10 mouse cellular contexts compared by ENCODE assay signal in the genomic region with DNA sequence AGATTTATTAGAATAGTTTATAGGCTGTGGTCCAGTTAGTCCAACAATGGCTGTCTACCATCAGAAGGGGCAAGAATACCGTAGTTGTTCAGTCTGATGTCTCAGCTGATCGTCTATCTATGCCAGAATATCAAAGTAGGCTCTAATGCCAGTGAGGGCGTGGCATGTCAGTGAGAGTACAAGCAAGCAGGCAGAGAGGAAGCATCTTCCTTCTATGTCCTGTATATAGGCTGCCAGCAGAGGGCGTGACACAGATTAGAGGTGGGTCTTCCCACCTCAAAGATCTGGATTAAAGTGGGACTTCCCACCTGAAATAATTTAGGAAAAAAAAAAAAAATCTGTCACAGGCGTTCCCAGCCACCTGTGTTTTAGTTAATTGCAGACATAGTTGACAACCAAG. TPM values are rescaled to one million over a fixed set of nuclear protein-coding genes. Genes with fewer than 3 reads are reported as not detected.
DNase-seq lines count a peak whose midpoint lies in the region; ATAC-seq and TF ChIP-seq lines count a peak whose summit lies in the region.
"Had no signal": no experiment of that assay in that cellular context is flagged by ENCODE, and none has a peak within 500 bp of the region (broad histone marks: within the 10 kb centered on the region; RNA-seq: fewer than 3 reads in every experiment).

No protein-coding gene starts in this region.

- no peak overlapping the region for H3K4me2 ChIP-seq in kidney, embryonic 16.5 days (replicated peaks; ENCODE audit: low read depth, low read length)
- H3K4me2 ChIP-seq: limb, embryonic 13.5 days had no signal

- H3K9ac ChIP-seq in kidney, embryonic 16.5 days (replicated peaks; ENCODE audit: low read length), result no peak overlapping the region
- H3K9ac ChIP-seq: limb, embryonic 13.5 days had no signal

- peaks cover 5% of the 10 kb centered on the region; the same call in 1 of the 2 replicates for H3K4me1 ChIP-seq in kidney, adult 2 months (ENCODE audit: control insufficient read depth, insufficient read depth, low read length)
- no peaks in the 10 kb centered on the region for H3K4me1 ChIP-seq in kidney, embryonic 16.5 days (ENCODE audit: insufficient read depth, low read length)

- no peak overlapping the region for H3K27ac ChIP-seq in kidney, adult 2 months (ENCODE audit: insufficient read depth, low read depth, low read length)
- H3K27ac ChIP-seq in kidney, embryonic 16.5 days (ENCODE audit: low read length), result no peak overlapping the region
- H3K27ac ChIP-seq: limb, embryonic 13.5 days had no signal

- no peak for ATAC-seq in kidney, embryonic 16.5 days (ENCODE audit: low FRiP score, low TSS enrichment)
- ATAC-seq in hematopoietic stem cell, adult 5-6 weeks (replicated peaks in 1 of 2; ENCODE audit: insufficient read depth in 1 of 2, low FRiP score in 2 of 2, low TSS enrichment in 1 of 2, low read depth in 1 of 2, poor library complexity in 2 of 2, severe bottlenecking in 2 of 2), result peak; percentile 59 to 60; a peak in 3 of 4 replicates

- no peaks in the 10 kb centered on the region for H3K9me3 ChIP-seq in kidney, embryonic 16.5 days (ENCODE audit: low read length)
- H3K9me3 ChIP-seq: limb, embryonic 13.5 days had no signal

- WGBS in kidney, adult 2 months, result 41% methylated on average over 5 of the region's 5 CpGs
- WGBS in kidney, embryonic 16.5 days, result 39% methylated on average over 5 of the region's 5 CpGs

- TF ChIP-seq CTCF in kidney, adult 2 months (conservative IDR thresholded peaks at IDR 0.05; ENCODE audit: insufficient read depth, insufficient read length, low read depth, low read length), result peak; percentile 38; the same call in 1 of the 2 replicates

- H3K4me3 ChIP-seq in kidney, adult 2 months (ENCODE audit: insufficient read depth, low read depth, low read length), result no peak overlapping the region
- H3K4me3 ChIP-seq in kidney, embryonic 16.5 days (ENCODE audit: low read length), result no peak overlapping the region
- H3K4me3 ChIP-seq: limb, embryonic 13.5 days had no signal

- no peak for DNase-seq in kidney, adult 2 months
- DNase-seq in A20 (ENCODE audit: low read depth, low spot score), result peak; percentile 59
- peak; percentile 30 for DNase-seq in MEL-GATA-1-ER (ENCODE audit: extremely low read depth, low read depth)
- DNase-seq in ovary, postnatal 10 days (ENCODE audit: low spot score), result no peak
- no peak for DNase-seq in frontal cortex, postnatal 25 days (ENCODE audit: low spot score in 2 of 2)
- no peak for DNase-seq in spleen, postnatal 14 days (ENCODE audit: low spot score in 2 of 2)
- DNase-seq: heart, adult 11 months had no signal

- H3K36me3 ChIP-seq in kidney, adult 2 months (ENCODE audit: control insufficient read depth, insufficient read depth, low read length), result peaks cover 3% of the 10 kb centered on the region
- peaks cover 17% of the 10 kb centered on the region for H3K36me3 ChIP-seq in kidney, embryonic 16.5 days (ENCODE audit: insufficient read depth, low read length)

- H3K27me3 ChIP-seq in kidney, adult 2 months (replicated peaks; ENCODE audit: control insufficient read depth, insufficient read depth, low read length), result no peaks in the 10 kb centered on the region
- no peaks in the 10 kb centered on the region for H3K27me3 ChIP-seq in kidney, embryonic 16.5 days (ENCODE audit: insufficient read depth, low read length)
- H3K27me3 ChIP-seq: limb, embryonic 13.5 days had no signal

- no peak for TF ChIP-seq POLR2A in kidney, adult 2 months (IDR thresholded peaks at IDR 0.05; ENCODE audit: low read depth, low read length)

RNA-seq across cellular contexts. Expression of gene Toe1, which starts 7.5 kb away (rescaled TPM):
- polyA plus RNA-seq in kidney, adult 2 months (2012; rRNA removed), result 19.2 and 19.6 TPM in 2 replicates
- polyA plus RNA-seq in kidney, embryonic 16.5 days (2015; fragmentation: Nextera tagmentation; extraction: Ambion mirVana), result 41.9 and 42.8 TPM in 2 replicates
- 35.8 and 38.5 TPM in 2 replicates for total RNA-seq in hematopoietic stem cell, adult 5-6 weeks (2017)

RNA-seq across cellular contexts. Expression of gene Mutyh, which starts 7.6 kb away (rescaled TPM):
- polyA plus RNA-seq in kidney, adult 2 months (2012; rRNA removed), result 2.7 and 2.9 TPM in 2 replicates
- 19.0 and 22.6 TPM in 2 replicates for polyA plus RNA-seq in kidney, embryonic 16.5 days (2015; fragmentation: Nextera tagmentation; extraction: Ambion mirVana)
- 6.8 and 10.8 TPM in 2 replicates for total RNA-seq in hematopoietic stem cell, adult 5-6 weeks (2017)

RNA-seq across cellular contexts. Expression of gene Hpdl, which starts 21.6 kb away (rescaled TPM):
- 2.1 and 2.5 TPM in 2 replicates for polyA plus RNA-seq in kidney, adult 2 months (2012; rRNA removed)
- polyA plus RNA-seq in kidney, embryonic 16.5 days (2015; fragmentation: Nextera tagmentation; extraction: Ambion mirVana), result 1.9 and 2.0 TPM in 2 replicates
- total RNA-seq in hematopoietic stem cell, adult 5-6 weeks (2017), result 0.10 TPM in 1 of 2 replicates, not detected in the other

Comparison
In these comparisons a context has a peak if more than half of its experiments do, and no peak if none do; other contexts are left out.
1. DNase-seq: peak in A20 (single experiment) and MEL-GATA-1-ER (single experiment); none in kidney, adult 2 months (single experiment), ovary, postnatal 10 days (single experiment), frontal cortex, postnatal 25 days (0 of 2) and spleen, postnatal 14 days (0 of 2).